Mouse (Mus musculus) heart, postnatal 14 days (tissue): ENCODE results near the gene Rest. TPM values are rescaled to one million over a fixed set of nuclear protein-coding genes. Genes with fewer than 3 reads are reported as not detected.

ENCODE experiments used
- DNase-seq, 2 experiments: peaks; one replicate each; pipeline ENCODE4 v3.0.0; 2021 to 2022
- intact Hi-C: fragments of 180-260 bp; cut with DNase I; formaldehyde crosslinking; loops from one replicate; pipeline ENCODE4 v1.15.1; 2025
- total RNA-seq, 2 experiments: library from RNA; stranded (reverse); gene quantifications; 2 replicates each; pipeline ENCODE4 v1.2.3; 2021

The Rest gene
- total RNA-seq, 2 experiments from 2014 or later, result 17.4 to 18.1 TPM

DNA sequence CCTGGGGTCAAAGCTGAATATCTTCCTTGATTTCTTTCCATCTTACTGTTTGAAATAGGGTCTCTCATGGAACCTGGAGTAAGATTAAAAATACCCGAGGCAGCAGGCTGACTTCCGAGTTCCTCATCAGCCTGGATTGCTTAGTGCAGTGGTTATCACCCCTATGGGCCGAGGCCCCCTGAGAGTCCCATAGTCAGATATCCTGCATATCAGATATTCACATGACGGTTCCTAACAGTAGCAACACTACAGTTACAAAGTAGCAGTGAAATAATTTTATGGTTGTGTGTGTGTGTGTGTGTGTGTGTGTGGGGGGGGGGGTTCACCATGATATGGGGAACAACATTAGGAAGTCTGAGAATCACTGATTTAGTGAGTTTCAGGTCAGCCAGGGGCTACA is 4.2 kb upstream of the Rest start:
- intact Hi-C loops, result no loop called here
- DNase-seq, result no peak

DNA sequence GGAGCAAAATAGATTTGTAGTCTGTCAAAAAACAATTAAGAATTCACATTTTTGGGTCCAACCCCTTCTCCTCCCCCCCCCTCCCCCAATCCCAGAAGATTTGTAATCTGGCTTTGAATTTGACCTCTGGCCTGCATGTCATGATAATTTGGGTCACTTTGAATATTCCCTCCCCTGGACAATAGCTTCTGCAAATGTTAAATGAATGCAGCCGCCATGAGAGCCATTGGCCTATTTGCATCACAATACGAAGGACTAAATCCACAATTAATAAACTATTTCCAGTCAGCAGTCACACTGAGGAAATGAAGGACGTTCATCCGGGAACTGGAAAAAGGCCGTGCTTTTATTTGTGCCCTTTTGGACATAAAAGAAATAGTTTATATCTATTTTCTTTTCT is 3.2 kb upstream of the Rest start:
- intact Hi-C loops, result no loop called here
- DNase-seq, result no peak

- DNase-seq, result peak; percentile 77 to 79
- intact Hi-C loops, result no loop called here
Measured at GRCm38 (mm10) chr5:77265671-77266065, 377 bp downstream of the Rest start.

DNA sequence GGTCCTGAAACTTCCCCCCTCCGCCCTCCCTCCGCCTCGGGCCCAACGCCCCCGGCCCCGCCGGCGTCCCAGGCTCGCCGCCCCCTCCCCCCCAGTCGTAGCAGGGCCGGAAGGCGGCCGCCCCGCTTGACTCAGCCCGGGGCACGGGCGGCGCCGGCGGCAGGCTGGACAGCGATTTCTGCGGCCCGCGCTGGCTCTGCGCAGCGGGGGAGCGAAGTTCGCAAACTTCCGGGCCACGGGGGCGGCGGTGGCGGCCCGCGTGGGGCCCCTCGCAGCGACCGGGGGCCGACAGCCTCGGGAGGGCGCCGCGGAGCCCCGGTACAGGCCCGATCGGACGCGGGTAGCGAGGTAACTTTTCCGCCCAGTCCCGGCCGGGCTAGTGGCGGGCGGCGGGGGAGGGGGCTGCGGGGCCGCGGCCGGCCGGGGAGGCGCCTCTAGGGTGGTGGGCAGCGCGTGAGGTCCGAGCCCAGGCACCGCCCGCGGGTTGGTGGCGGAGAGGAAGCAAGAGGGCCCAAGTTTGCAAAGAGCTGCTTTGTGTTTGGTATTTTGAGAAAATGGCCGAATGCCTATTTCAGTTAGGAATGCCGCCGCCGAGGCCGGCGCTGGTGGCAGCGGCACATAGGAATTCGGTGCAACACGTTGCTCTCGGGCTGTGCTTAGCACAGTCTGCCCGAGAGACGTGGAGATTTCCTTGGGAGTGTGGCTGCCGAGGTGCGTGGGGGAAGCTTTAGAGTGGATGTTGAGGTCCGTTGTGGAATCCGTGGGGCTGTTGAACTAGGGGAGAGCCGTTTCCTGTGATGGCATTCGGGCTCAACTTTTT is 985 bp downstream of the Rest start:
- peak; percentile 69 to 74 for DNase-seq
- intact Hi-C loops, result no loop called here

GRCm38 (mm10) chr5:77266886-77267401 is 1.7 kb downstream of the Rest start:
- DNase-seq, result no peak
- intact Hi-C loops, result no loop called here

DNA sequence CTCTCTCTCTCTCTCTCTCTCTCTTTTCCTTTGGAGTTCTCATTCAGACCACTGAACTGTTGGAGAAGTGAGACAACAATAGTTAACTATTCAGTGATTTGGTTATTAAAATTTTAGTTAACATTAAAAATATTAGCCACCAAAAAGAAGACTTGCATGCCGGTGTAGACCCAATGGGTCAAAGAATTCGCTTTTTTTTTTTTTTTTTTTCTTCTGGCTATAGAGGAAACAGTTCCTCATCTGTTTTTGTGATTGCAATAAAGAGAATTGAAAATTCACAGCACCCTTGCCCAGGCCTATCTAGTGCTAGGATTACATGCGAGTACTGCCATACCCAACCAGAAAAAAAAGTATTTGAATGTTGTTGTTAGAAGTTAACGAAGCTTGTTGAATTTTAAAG is 2.1 kb downstream of the Rest start:
- DNase-seq, result no peak
- intact Hi-C loops, result no loop called here

DNA sequence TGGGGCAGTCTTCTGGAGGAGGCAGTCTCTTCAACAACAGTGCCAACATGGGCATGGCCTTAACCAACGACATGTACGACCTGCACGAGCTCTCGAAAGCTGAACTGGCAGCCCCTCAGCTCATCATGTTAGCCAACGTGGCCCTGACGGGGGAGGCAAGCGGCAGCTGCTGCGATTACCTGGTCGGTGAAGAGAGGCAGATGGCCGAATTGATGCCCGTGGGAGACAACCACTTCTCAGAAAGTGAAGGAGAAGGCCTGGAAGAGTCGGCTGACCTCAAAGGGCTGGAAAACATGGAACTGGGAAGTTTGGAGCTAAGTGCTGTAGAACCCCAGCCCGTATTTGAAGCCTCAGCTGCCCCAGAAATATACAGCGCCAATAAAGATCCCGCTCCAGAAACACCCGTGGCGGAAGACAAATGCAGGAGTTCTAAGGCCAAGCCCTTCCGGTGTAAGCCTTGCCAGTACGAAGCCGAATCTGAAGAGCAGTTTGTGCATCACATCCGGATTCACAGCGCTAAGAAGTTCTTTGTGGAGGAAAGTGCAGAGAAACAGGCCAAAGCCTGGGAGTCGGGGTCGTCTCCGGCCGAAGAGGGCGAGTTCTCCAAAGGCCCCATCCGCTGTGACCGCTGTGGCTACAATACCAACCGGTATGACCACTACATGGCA is 2.8 kb downstream of the Rest start:
- intact Hi-C loops, result no loop called here
- no peak for DNase-seq

DNA sequence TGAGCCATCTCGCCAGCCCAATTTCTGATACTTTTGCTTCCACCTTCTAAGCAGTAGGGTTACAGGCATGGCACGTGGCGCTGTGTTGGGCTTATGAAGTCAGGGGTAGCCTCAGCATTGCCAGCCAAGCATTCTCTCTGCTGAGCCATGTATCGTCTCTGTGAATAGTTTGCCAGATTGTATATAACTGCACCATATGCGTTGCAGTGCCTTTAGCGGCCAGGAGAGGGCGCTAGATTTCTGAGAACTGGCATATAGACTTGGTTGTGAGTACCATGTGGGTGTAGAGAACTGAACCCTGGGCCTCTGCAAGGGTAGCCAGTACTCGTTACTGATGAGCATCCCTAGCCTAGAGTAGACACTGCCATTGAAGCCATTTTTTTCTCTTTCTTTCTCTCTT is 4.1 kb downstream of the Rest start:
- intact Hi-C loops, result no loop called here
- DNase-seq, result no peak

- no peak for DNase-seq
- intact Hi-C loops, result no loop called here
Measured at GRCm38 (mm10) chr5:77273151-77273550, 7.9 kb downstream of the Rest start.

- DNase-seq, result peak; percentile 25 to 49
- intact Hi-C loops, result no loop called here
Measured at GRCm38 (mm10) chr5:77275950-77276349, 10.7 kb downstream of the Rest start.

DNA sequence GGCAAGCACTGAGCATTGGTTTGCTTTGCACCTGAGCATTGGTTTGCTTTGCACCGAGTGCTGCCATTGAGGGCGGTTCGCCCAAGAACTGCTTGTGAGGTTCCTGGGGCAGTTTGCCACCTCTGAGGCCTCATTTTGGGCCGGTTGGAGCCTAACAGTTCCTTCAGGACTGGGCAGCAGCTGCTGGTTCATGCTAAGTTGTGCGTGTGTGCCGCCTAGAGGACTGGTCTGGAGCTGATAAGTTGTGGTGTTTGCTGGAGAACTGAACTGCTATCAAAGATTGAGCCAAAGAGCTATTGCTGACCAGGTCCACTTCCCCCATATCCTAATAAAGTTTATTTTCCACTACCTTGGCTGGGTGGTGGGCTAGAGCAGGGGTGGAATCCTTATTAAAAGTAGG is 11.9 kb downstream of the Rest start:
- intact Hi-C loops, result no loop called here
- DNase-seq, result no peak

DNA sequence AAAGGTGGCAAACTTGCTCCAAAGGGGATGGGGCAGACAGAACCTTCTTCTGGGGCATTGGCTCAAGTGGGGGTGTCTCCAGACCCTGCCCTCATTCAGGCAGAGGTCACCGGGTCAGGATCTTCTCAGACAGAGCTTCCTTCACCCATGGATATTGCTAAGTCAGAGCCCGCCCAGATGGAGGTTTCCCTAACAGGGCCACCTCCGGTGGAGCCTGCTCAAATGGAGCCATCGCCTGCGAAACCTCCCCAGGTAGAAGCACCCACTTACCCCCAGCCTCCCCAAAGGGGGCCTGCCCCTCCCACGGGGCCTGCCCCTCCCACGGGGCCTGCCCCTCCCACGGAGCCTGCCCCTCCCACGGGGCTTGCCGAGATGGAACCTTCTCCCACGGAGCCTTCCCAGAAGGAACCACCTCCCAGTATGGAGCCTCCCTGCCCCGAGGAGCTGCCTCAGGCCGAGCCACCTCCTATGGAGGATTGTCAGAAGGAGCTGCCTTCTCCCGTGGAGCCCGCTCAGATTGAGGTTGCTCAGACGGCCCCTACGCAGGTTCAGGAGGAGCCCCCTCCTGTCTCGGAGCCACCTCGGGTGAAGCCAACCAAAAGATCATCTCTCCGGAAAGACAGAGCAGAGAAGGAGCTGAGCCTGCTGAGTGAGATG is 16.4 kb downstream of the Rest start:
- intact Hi-C loops, result no loop called here

GRCm38 (mm10) chr5:77282242-77282641 is 17.0 kb downstream of the Rest start:
- intact Hi-C loops, result no loop called here
- DNase-seq, result no peak

More for the DNA sequence above, 16.4 kb downstream of the Rest start:
- DNase-seq, result no peak

DNA sequence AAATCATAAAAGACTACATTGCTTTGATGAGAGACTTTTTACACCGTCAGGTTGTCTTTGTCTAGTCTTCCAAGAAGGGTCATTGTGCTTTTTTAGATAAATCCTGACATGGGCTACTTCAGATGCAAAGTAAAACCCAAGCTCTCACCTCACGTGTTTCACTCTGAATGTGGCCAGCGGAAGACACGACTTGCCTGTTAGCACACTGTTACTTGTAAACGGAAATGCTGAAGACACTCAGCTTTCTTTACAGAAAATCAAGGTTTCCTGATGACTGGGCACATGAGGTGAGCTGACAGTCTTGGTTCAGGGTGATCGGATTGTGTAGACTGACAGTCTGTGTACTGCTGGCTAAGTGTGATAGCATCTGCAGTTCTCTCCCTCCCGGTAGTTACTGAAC is 20.4 kb downstream of the Rest start:
- DNase-seq, result no peak
- intact Hi-C loops, result no loop called here

GRCm38 (mm10) chr5:77286904-77287303 is 21.6 kb downstream of the Rest start:
- intact Hi-C loops, result no loop called here
- DNase-seq, result no peak

DNA sequence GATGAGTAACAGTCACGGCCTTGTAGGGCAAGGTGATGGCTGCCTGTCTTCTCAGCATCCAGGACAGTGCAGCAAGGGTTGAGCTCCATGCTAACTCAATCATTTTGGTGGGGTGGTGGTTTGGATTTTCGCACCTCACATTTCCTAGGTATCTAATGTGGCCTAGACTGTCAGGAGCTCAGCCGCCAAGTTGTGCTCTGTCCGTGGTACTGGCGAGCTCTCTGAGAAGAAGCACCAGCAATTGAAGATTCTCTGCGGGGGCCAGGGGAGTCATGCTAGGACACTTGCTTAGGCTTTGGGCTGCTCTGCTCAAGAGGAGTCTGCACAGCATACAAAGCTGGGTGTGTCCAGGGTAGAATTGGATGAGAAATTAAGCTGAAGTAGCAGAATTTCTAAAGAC is 22.6 kb downstream of the Rest start:
- no peak for DNase-seq
- intact Hi-C loops, result no loop called here

GRCm38 (mm10) chr5:77289686-77290085 is 24.4 kb downstream of the Rest start:
- no peak for DNase-seq
- intact Hi-C loops, result no loop called here

DNA sequence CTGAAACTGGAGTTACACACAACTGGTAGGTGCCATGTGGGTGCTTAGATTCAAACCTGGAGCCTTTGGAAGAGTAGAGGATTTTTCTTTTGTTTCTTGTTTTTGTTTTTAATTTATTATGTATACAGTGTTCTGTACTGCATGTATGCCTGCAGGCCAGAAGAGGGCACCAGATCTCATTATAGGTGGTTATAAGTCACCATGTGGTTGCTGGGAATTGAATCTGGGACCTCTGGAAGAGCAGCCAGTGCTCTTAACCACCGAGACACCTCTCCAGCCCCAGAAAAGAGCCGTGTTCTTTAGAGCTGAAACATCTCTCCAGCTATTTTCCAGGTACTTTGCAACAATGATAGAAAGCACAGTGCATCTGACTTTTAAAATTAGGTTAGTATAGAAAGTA is 25.3 kb downstream of the Rest start:
- DNase-seq, result no peak
- intact Hi-C loops, result no loop called here

DNA sequence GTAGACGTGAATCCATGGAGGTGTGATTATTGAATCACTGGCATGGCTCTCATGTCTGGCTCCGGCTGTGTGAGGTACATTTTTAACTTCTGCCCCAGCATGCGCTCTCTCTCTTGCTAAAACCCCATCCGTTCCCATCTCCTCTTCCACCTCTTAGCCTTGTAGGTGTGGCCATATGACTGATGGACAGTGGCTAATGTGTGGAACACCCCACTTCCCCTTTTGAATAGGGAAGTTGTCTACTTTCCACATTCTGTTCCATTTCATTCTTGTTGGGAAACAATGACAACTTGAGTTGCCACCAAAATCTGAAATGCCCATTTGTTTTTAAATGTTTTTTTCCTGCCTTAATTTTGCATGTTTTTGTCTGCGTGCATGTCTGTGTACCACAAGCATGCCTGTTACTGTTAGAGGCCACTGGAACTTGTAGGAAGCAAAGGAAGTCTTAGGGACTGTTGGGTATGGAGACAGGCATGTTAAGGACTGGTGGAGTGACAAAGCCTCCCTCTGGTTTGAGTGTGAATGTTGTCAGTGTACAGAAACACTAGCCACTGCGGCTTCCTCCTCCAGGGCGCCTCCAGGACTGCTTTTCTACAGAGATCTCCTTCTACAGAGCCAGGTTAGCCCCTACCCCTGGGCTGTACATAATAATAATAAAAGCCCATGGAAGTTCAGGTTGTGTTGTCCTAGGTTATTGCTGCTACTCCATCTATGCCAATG is 27.7 kb downstream of the Rest start:
- intact Hi-C loops, result no loop called here
- DNase-seq, result no peak

GRCm38 (mm10) chr5:77299486-77299885 is 34.2 kb downstream of the Rest start:
- no peak for DNase-seq
- intact Hi-C loops, result no loop called here
